27 mouse cellular contexts compared by ENCODE assay signal in genomic region chr13:113774799-113775198, GRCm38 (mm10). TPM values are rescaled to one million over a fixed set of nuclear protein-coding genes. Genes with fewer than 3 reads are reported as not detected.
A peak's percentile ranks its signal among the peaks of the same experiment; 100 is the strongest.
DNase-seq lines count a peak whose midpoint lies in the region; ATAC-seq and TF ChIP-seq lines count a peak whose summit lies in the region.
"Had no signal": no experiment of that assay in that cellular context is flagged by ENCODE, and none has a peak within 500 bp of the region (broad histone marks: within the 10 kb centered on the region; RNA-seq: fewer than 3 reads in every experiment).

No protein-coding gene starts in this region.

- H3K4me2 ChIP-seq in embryonic facial prominence, embryonic 14.5 days (ENCODE audit: low read depth, low read length) = no peak overlapping the region
- no peak overlapping the region for H3K4me2 ChIP-seq in limb, embryonic 14.5 days (replicated peaks; ENCODE audit: low read depth, low read length, severe bottlenecking)
- H3K4me2 ChIP-seq: forebrain, embryonic 13.5 days; heart, embryonic 13.5 days; hindbrain, embryonic 14.5 days; neural tube, embryonic 12.5 days had no signal

- WGBS in embryonic facial prominence, embryonic 14.5 days = 83% methylated on average over 8 of the region's 8 CpGs
- 59% methylated on average over 8 of the region's 8 CpGs for WGBS in limb, embryonic 14.5 days

- peak; percentile 18 for DNase-seq in gastrocnemius, adult 2 months
- no peak for DNase-seq in gastrocnemius, postnatal 25 days
- DNase-seq in ES-E14 (ENCODE audit: low read depth, low spot score) = peak; percentile 60
- no peak for DNase-seq in embryonic facial prominence, embryonic 14.5 days (ENCODE audit: low spot score)
- DNase-seq in limb, embryonic 14.5 days (ENCODE audit: low spot score) = peak; percentile 42
- DNase-seq in ovary, postnatal 36 days (ENCODE audit: low spot score) = no peak
- DNase-seq in layer of hippocampus, adult 11-12 months (ENCODE audit: low spot score) = no peak
- DNase-seq: adrenal gland, postnatal 10 days; cerebellum, adult 11 months; cerebellum, postnatal 14 days; gastrocnemius, postnatal 36 days; heart, postnatal 36 days; kidney, adult 8-10 months; kidney, postnatal 14 days; left cerebral cortex, postnatal 4 days; lung, adult 2 months; lung, postnatal 36 days; spleen, adult 18-20 months; thymus, postnatal 25 days had no signal

- H3K4me3 ChIP-seq in gastrocnemius, adult 2 months = no peak overlapping the region
- no peak overlapping the region for H3K4me3 ChIP-seq in ES-E14 (ENCODE audit: insufficient read depth in 1 of 2, low read depth in 1 of 2, low read length in 2 of 2, poor library complexity in 1 of 2, severe bottlenecking in 1 of 2)
- H3K4me3 ChIP-seq in embryonic facial prominence, embryonic 14.5 days (ENCODE audit: low read depth, low read length) = no peak overlapping the region
- H3K4me3 ChIP-seq in limb, embryonic 14.5 days (replicated peaks; ENCODE audit: low read length) = no peak overlapping the region
- H3K4me3 ChIP-seq: erythroblast, embryonic 14.5 days; forebrain, embryonic 13.5 days; heart, embryonic 13.5 days; left cerebral cortex, adult 2 months; midbrain, embryonic 10.5 days; neural tube, embryonic 12.5 days had no signal

- H3K27ac ChIP-seq in gastrocnemius, adult 2 months = no peak overlapping the region
- no peak overlapping the region for H3K27ac ChIP-seq in ES-E14 (ENCODE audit: insufficient read depth, low read depth, low read length, poor library complexity, severe bottlenecking)
- H3K27ac ChIP-seq in embryonic facial prominence, embryonic 14.5 days (replicated peaks; ENCODE audit: low read depth, low read length) = peak overlapping the region; percentile 59
- H3K27ac ChIP-seq in limb, embryonic 14.5 days (replicated peaks; ENCODE audit: low read depth, low read length) = peak overlapping the region; percentile 73
- H3K27ac ChIP-seq: forebrain, embryonic 13.5 days; heart, embryonic 13.5 days; hindbrain, embryonic 14.5 days; left cerebral cortex, adult 2 months; midbrain, embryonic 10.5 days; neural tube, embryonic 12.5 days had no signal

- ATAC-seq in embryonic facial prominence, embryonic 14.5 days (ENCODE audit: low read depth) = no peak
- no peak; the same call in 1 of the 2 replicates for ATAC-seq in limb, embryonic 14.5 days (ENCODE audit: low FRiP score, low read depth)
- ATAC-seq in CD4-positive, CD25-positive, alpha-beta regulatory T cell, adult 4 months = no peak
- ATAC-seq: forebrain, embryonic 13.5 days had no signal

- H3K27me3 ChIP-seq in embryonic facial prominence, embryonic 14.5 days (replicated peaks; ENCODE audit: control insufficient read depth, insufficient read depth, low read length) = no peaks in the 10 kb centered on the region
- no peaks in the 10 kb centered on the region for H3K27me3 ChIP-seq in limb, embryonic 14.5 days (ENCODE audit: control insufficient read depth, insufficient read depth, low read length)
- H3K27me3 ChIP-seq: forebrain, embryonic 13.5 days; heart, embryonic 13.5 days; neural tube, embryonic 12.5 days had no signal

- no peak overlapping the region for H3K9ac ChIP-seq in ES-E14 (ENCODE audit: insufficient read depth, low read depth, low read length, poor library complexity, severe bottlenecking)
- no peak overlapping the region for H3K9ac ChIP-seq in embryonic facial prominence, embryonic 14.5 days (ENCODE audit: low read depth, low read length)
- no peak overlapping the region for H3K9ac ChIP-seq in limb, embryonic 14.5 days (ENCODE audit: low read depth, low read length, severe bottlenecking)
- H3K9ac ChIP-seq: forebrain, embryonic 13.5 days; heart, embryonic 13.5 days; hindbrain, embryonic 14.5 days; neural tube, embryonic 12.5 days had no signal

- H3K36me3 ChIP-seq in ES-E14 (ENCODE audit: control insufficient read depth, insufficient read depth, low read length, poor library complexity, severe bottlenecking) = no peaks in the 10 kb centered on the region
- H3K36me3 ChIP-seq in embryonic facial prominence, embryonic 14.5 days (ENCODE audit: control insufficient read depth, insufficient read depth, low read length) = no peaks in the 10 kb centered on the region
- no peaks in the 10 kb centered on the region for H3K36me3 ChIP-seq in limb, embryonic 14.5 days (ENCODE audit: control insufficient read depth, insufficient read depth, low read length)
- H3K36me3 ChIP-seq: heart, embryonic 13.5 days; midbrain, embryonic 10.5 days; neural tube, embryonic 12.5 days had no signal

- TF ChIP-seq CTCF in gastrocnemius, adult 2 months (IDR thresholded peaks at IDR 0.05) = no peak

- no peaks in the 10 kb centered on the region for H3K9me3 ChIP-seq in ES-E14 (ENCODE audit: control insufficient read depth, insufficient read depth, low read depth, low read length)
- no peaks in the 10 kb centered on the region for H3K9me3 ChIP-seq in embryonic facial prominence, embryonic 14.5 days (ENCODE audit: control insufficient read depth, low read length)
- no peaks in the 10 kb centered on the region for H3K9me3 ChIP-seq in limb, embryonic 14.5 days (ENCODE audit: control insufficient read depth, low read length)
- H3K9me3 ChIP-seq: forebrain, embryonic 13.5 days; heart, embryonic 13.5 days; midbrain, embryonic 10.5 days; neural tube, embryonic 12.5 days had no signal

- peaks cover 0 to 12% of the 10 kb centered on the region in 2 experiments; a peak in 3 of 4 replicates for H3K4me1 ChIP-seq in ES-E14 (ENCODE audit: control insufficient read depth in 2 of 2, insufficient read depth in 2 of 2, low read length in 2 of 2, poor library complexity in 1 of 2)
- peaks cover 10% of the 10 kb centered on the region; the same call in 1 of the 2 replicates for H3K4me1 ChIP-seq in embryonic facial prominence, embryonic 14.5 days (ENCODE audit: control insufficient read depth, insufficient read depth, low read length)
- peaks cover 13% of the 10 kb centered on the region for H3K4me1 ChIP-seq in limb, embryonic 14.5 days (ENCODE audit: control insufficient read depth, insufficient read depth, low read length)
- H3K4me1 ChIP-seq: forebrain, embryonic 13.5 days; heart, embryonic 13.5 days; midbrain, embryonic 10.5 days; neural tube, embryonic 12.5 days had no signal

- intact Hi-C loops in gastrocnemius, adult 2 months (cut with DNase I) = no loop called here

- in situ Hi-C loops in ES-E14 (cut with MboI; ENCODE audit: low sequenced_read_pairs in 2 of 2, unreplicated experiment in 2 of 2) = no loop called here

- no peak for TF ChIP-seq POLR2A in limb, embryonic 14.5 days (IDR thresholded peaks at IDR 0.05; ENCODE audit: borderline replicate concordance, extremely low read depth, insufficient read depth, insufficient read length)

TF ChIP-seq in ES-E14, 5 proteins besides CTCF, POLR2A, EP300 and RAD21:
- no peak for TF ChIP-seq ZC3H11A (IDR thresholded peaks at IDR 0.05; ENCODE audit: borderline replicate concordance, low read depth, low read length)

RNA-seq across cellular contexts. Expression of gene Arl15, which starts 19.5 kb away (rescaled TPM):
- 1 to 10 TPM; 4.6 to 6.2 TPM for total RNA-seq in gastrocnemius, adult 2 months (2021)
- 1 to 10 TPM; 4.4 to 6.1 TPM for total RNA-seq in gastrocnemius, postnatal 25 days (2021)
- 15.1 and 18.7 TPM in 2 replicates for total RNA-seq in ES-E14 (2012; rRNA removed)
- polyA plus RNA-seq in embryonic facial prominence, embryonic 14.5 days (2014; fragmentation: Nextera tagmentation; extraction: Ambion mirVana) = 8.2 and 11.1 TPM in 2 replicates
- polyA plus RNA-seq in limb, embryonic 14.5 days (2012; rRNA removed) = 9.9 and 10.1 TPM in 2 replicates
- polyA plus RNA-seq in limb, embryonic 14.5 days (2014; fragmentation: Nextera tagmentation; extraction: Ambion mirVana) = 10.7 and 11.9 TPM in 2 replicates
- polyA plus RNA-seq in CD4-positive, CD25-positive, alpha-beta regulatory T cell, adult 4 months (2017; shearing (Covaris generic)) = 10 to 100 TPM; 14.7 to 17.8 TPM
- polyA plus RNA-seq: erythroblast, embryonic 14.5 days had no signal

Comparison
In these comparisons a context has a peak if more than half of its experiments do, and no peak if none do; other contexts are left out.
1. DNase-seq: peak in gastrocnemius, adult 2 months (single experiment), ES-E14 (single experiment) and limb, embryonic 14.5 days (single experiment); none in gastrocnemius, postnatal 25 days (single experiment), embryonic facial prominence, embryonic 14.5 days (single experiment), ovary, postnatal 36 days (single experiment) and layer of hippocampus, adult 11-12 months (single experiment).
2. H3K27ac ChIP-seq: peak in embryonic facial prominence, embryonic 14.5 days (single experiment) and limb, embryonic 14.5 days (single experiment); none in gastrocnemius, adult 2 months (single experiment) and ES-E14 (single experiment).